Mouse (Mus musculus): ENCODE measurements around the gene Smpdl3a.

GRCm38 (mm10) chr10:57815869-57816268 is 21.7 kb downstream of the Smpdl3a start:
- no peak for TF ChIP-seq CTCF (IDR thresholded peaks at IDR 0.05; ENCODE audit: extremely low read depth, insufficient read depth, insufficient read length, insufficient replicate concordance)
- no peak for TF ChIP-seq POLR2A (IDR thresholded peaks at IDR 0.05; ENCODE audit: low read depth, low read length)

Measured in spleen, adult 2 months (tissue).